Mouse (Mus musculus) lung, adult 18-20 months (tissue): Measurements from ENCODE around the gene Skiv2l.
A peak's percentile ranks its signal among the peaks of the same experiment; 100 is the strongest.
"Not testable (repeated sequence)": the region's sequence is repeated elsewhere in the genome, so short reads cannot be mapped to it uniquely, and the experiment has no call there.

ENCODE experiments used
- DNase-seq, 2 experiments: peaks; one replicate each; pipeline ENCODE4 v3.0.0; 2022; ENCODE audit warnings: mixed read lengths in 2 of 2

Skiv2l gene

GRCm38 (mm10) chr17:34865981-34866380, 16.0 kb upstream of the Skiv2l start:
- DNase-seq = peak in 1 of 2 experiments; percentile 15

- DNase-seq = no peak
These were observed 12.5 kb upstream of the Skiv2l start, which contains the start of gene Cfb for GRCm38 (mm10) chr17:34862416-34863081. Cfb (minus strand) TSS chr17:34862518.

- peak; percentile 61 to 68 for DNase-seq
These were observed 11.8 kb upstream of the Skiv2l start for GRCm38 (mm10) chr17:34861704-34862415.

GRCm38 (mm10) chr17:34860514-34860913, 10.5 kb upstream of the Skiv2l start:
- no peak for DNase-seq

- DNase-seq = no peak
These were observed 8.7 kb upstream of the Skiv2l start for GRCm38 (mm10) chr17:34858670-34859069.

GRCm38 (mm10) chr17:34855825-34856224, 5.8 kb upstream of the Skiv2l start:
- DNase-seq = peak in 1 of 2 experiments; percentile 36

- no peak for DNase-seq
These were observed 4.8 kb upstream of the Skiv2l start for GRCm38 (mm10) chr17:34854761-34855160.

- DNase-seq = no peak
These were observed 3.5 kb upstream of the Skiv2l start for GRCm38 (mm10) chr17:34853511-34853910.

GRCm38 (mm10) chr17:34850517-34851125, 611 bp upstream of the Skiv2l start:
- DNase-seq = no peak

GRCm38 (mm10) chr17:34847615-34848014, 2.4 kb downstream of the Skiv2l start:
- DNase-seq = no peak

GRCm38 (mm10) chr17:34847192-34847591, 2.8 kb downstream of the Skiv2l start:
- DNase-seq = no peak

- no peak for DNase-seq
These were observed 5.1 kb downstream of the Skiv2l start for GRCm38 (mm10) chr17:34844884-34845283.

- no peak for DNase-seq
These were observed 9.2 kb downstream of the Skiv2l start for GRCm38 (mm10) chr17:34840736-34841307.

- no peak for DNase-seq
These were observed 11.2 kb downstream of the Skiv2l start for GRCm38 (mm10) chr17:34838785-34839184.

- no peak for DNase-seq
These were observed 12.3 kb downstream of the Skiv2l start for GRCm38 (mm10) chr17:34837464-34838324.

- DNase-seq = peak; percentile 95 to 97
These were observed 13.2 kb downstream of the Skiv2l start, which contains the start of the genes Stk19 and Dxo for GRCm38 (mm10) chr17:34836856-34837221. Stk19 (minus strand) TSS chr17:34836945. Dxo (plus strand) TSS chr17:34837019.

GRCm38 (mm10) chr17:34836155-34836855, 13.7 kb downstream of the Skiv2l start:
- DNase-seq = no peak

GRCm38 (mm10) chr17:34830776-34831175, 19.2 kb downstream of the Skiv2l start:
- not testable (repeated sequence) for DNase-seq

GRCm38 (mm10) chr17:34814818-34815370, 35.1 kb downstream of the Skiv2l start:
- no peak for DNase-seq

- DNase-seq = not testable (repeated sequence)
These were observed 36.3 kb downstream of the Skiv2l start for GRCm38 (mm10) chr17:34813747-34814146.

- no peak for DNase-seq
These were observed 38.7 kb downstream of the Skiv2l start for GRCm38 (mm10) chr17:34811275-34811674.
